Mouse (Mus musculus) heart, embryonic 13.5 days (tissue): ENCODE measurements at regions not wholly inside any gene's neighbourhood (a gene's known extent, or its start where the extent isn't known, plus 50 kb on each side); places are given as distances from the start of the nearest gene placed in this dataset.

Experiments used
- ATAC-seq: fragments of 200-750 bp; cut with Nextera tagmentation; 2 replicates; pipeline ENCODE4 v1.8.0; 2017; ENCODE audit warnings: moderate TSS enrichment; ENCODE audit not compliant: insufficient number of reproducible peaks, low FRiP score, low TSS enrichment; ENCODE audit errors: extremely low read depth
- H3K27ac ChIP-seq: fragments of 300-500 bp; sonication (generic); replicated peaks from 2 replicates; pipeline ENCODE4 v1.5.1; 2015; ENCODE audit warnings: moderate library complexity, mild to moderate bottlenecking, inconsistent platforms
- H3K27me3 ChIP-seq: fragments of 300-500 bp; sonication (generic); replicated peaks from 2 replicates; pipeline ENCODE4 v1.6.1; 2015; ENCODE audit warnings: mild to moderate bottlenecking, inconsistent platforms
- H3K36me3 ChIP-seq: fragments of 300-500 bp; sonication (generic); 2 replicates; pipeline ENCODE4 v1.6.1; 2015; ENCODE audit warnings: mild to moderate bottlenecking, inconsistent platforms
- H3K4me1 ChIP-seq: fragments of 300-500 bp; sonication (generic); 2 replicates; pipeline ENCODE4 v1.6.1; 2015; ENCODE audit warnings: inconsistent platforms
- H3K4me2 ChIP-seq: fragments of 300-500 bp; sonication (generic); 2 replicates; pipeline ENCODE4 v1.6.1; 2015; ENCODE audit warnings: inconsistent platforms, mild to moderate bottlenecking, moderate library complexity
- H3K4me3 ChIP-seq: fragments of 300-500 bp; sonication (generic); 2 replicates; pipeline ENCODE4 v1.5.1; 2015; ENCODE audit warnings: moderate library complexity, mild to moderate bottlenecking, inconsistent platforms
- H3K9ac ChIP-seq: fragments of 300-500 bp; sonication (generic); 2 replicates; pipeline ENCODE4 v1.6.1; 2015; ENCODE audit warnings: inconsistent platforms, mild to moderate bottlenecking, moderate library complexity
- H3K9me3 ChIP-seq: fragments of 300-500 bp; sonication (generic); 2 replicates; pipeline ENCODE4 v1.6.1; 2016; ENCODE audit warnings: inconsistent platforms
- WGBS: fragments of 180-500 bp; shearing (Covaris S2); methylation state at CpG from one replicate; pipeline ENCODE4 v1.1.7; 2015; ENCODE audit warnings: mixed read lengths; 5-methylcytosine and 5-hydroxymethylcytosine counted together

GRCm38 (mm10) chr7:125271356-125271755, 173.1 kb upstream of the Kdm8 start:
- Histone ChIP-seq H3K9ac (no peak overlapping the region), H3K9me3 (no peaks in the 10 kb centered on the region), H3K36me3 (no peaks in the 10 kb centered on the region), H3K4me1 (no peaks in the 10 kb centered on the region), H3K4me2 (no peak overlapping the region), H3K4me3 (no peak overlapping the region), H3K27me3 (no peaks in the 10 kb centered on the region), H3K27ac (no peak overlapping the region)
- ATAC-seq, result no peak
- WGBS, result 78% methylated on average over 4 of the region's 4 CpGs

GRCm38 (mm10) chr7:125281371-125281770, 163.1 kb upstream of the Kdm8 start:
- no peak for ATAC-seq
- Histone ChIP-seq H3K4me2 (no peak overlapping the region), H3K9me3 (no peaks in the 10 kb centered on the region), H3K9ac (no peak overlapping the region), H3K27ac (no peak overlapping the region), H3K4me1 (no peaks in the 10 kb centered on the region), H3K36me3 (no peaks in the 10 kb centered on the region), H3K4me3 (no peak overlapping the region), H3K27me3 (no peaks in the 10 kb centered on the region)
- WGBS, result 75% methylated on average over 3 of the region's 3 CpGs

GRCm38 (mm10) chr7:125295226-125295625, 149.2 kb upstream of the Kdm8 start:
- Histone ChIP-seq H3K9ac (no peak overlapping the region), H3K27ac (no peak overlapping the region), H3K4me2 (no peak overlapping the region), H3K4me1 (no peaks in the 10 kb centered on the region), H3K27me3 (no peaks in the 10 kb centered on the region), H3K9me3 (no peaks in the 10 kb centered on the region), H3K36me3 (no peaks in the 10 kb centered on the region), H3K4me3 (no peak overlapping the region)
- WGBS, result 58% methylated on average over 2 of the region's 2 CpGs
- ATAC-seq, result no peak

- Histone ChIP-seq H3K27ac (no peak overlapping the region), H3K9ac (no peak overlapping the region), H3K4me3 (no peak overlapping the region), H3K4me2 (no peak overlapping the region), H3K4me1 (no peaks in the 10 kb centered on the region), H3K9me3 (no peaks in the 10 kb centered on the region), H3K36me3 (no peaks in the 10 kb centered on the region), H3K27me3 (no peaks in the 10 kb centered on the region)
- no peak for ATAC-seq
- 76% methylated on average over 3 of the region's 3 CpGs for WGBS
Measured at GRCm38 (mm10) chr7:125308433-125308832, 136.0 kb upstream of the Kdm8 start.

GRCm38 (mm10) chr7:125310971-125311370, 133.5 kb upstream of the Kdm8 start:
- H3K4me2 ChIP-seq, result no peak overlapping the region
- H3K9ac ChIP-seq, result no peak overlapping the region
- no peak overlapping the region for H3K27ac ChIP-seq
- no peaks in the 10 kb centered on the region for H3K4me1 ChIP-seq
- no peaks in the 10 kb centered on the region for H3K9me3 ChIP-seq
- WGBS, result 80% methylated on average over 4 of the region's 4 CpGs
- H3K36me3 ChIP-seq, result no peaks in the 10 kb centered on the region
- no peak overlapping the region for H3K4me3 ChIP-seq
- ATAC-seq, result no peak
- H3K27me3 ChIP-seq, result no peaks in the 10 kb centered on the region

GRCm38 (mm10) chr7:125313604-125314003, 130.9 kb upstream of the Kdm8 start:
- 79% methylated on average over 3 of the region's 3 CpGs for WGBS
- no peaks in the 10 kb centered on the region for H3K27me3 ChIP-seq
- no peak overlapping the region for H3K27ac ChIP-seq
- H3K9ac ChIP-seq, result no peak overlapping the region
- no peaks in the 10 kb centered on the region for H3K9me3 ChIP-seq
- no peak overlapping the region for H3K4me2 ChIP-seq
- H3K4me1 ChIP-seq, result no peaks in the 10 kb centered on the region
- no peak for ATAC-seq
- H3K4me3 ChIP-seq, result no peak overlapping the region
- H3K36me3 ChIP-seq, result no peaks in the 10 kb centered on the region

- Histone ChIP-seq H3K27ac (no peak overlapping the region), H3K36me3 (no peaks in the 10 kb centered on the region), H3K9ac (no peak overlapping the region), H3K4me1 (no peaks in the 10 kb centered on the region), H3K4me3 (no peak overlapping the region), H3K27me3 (no peaks in the 10 kb centered on the region), H3K4me2 (no peak overlapping the region), H3K9me3 (no peaks in the 10 kb centered on the region)
- 52% methylated on average over 2 of the region's 2 CpGs for WGBS
- ATAC-seq, result no peak
Measured at GRCm38 (mm10) chr7:125334769-125335168, 109.7 kb upstream of the Kdm8 start.

- Histone ChIP-seq H3K9me3 (no peaks in the 10 kb centered on the region), H3K4me1 (no peaks in the 10 kb centered on the region), H3K4me3 (no peak overlapping the region), H3K9ac (no peak overlapping the region), H3K27me3 (no peaks in the 10 kb centered on the region), H3K4me2 (no peak overlapping the region), H3K27ac (no peak overlapping the region), H3K36me3 (no peaks in the 10 kb centered on the region)
- no peak for ATAC-seq
- 59% methylated on average over 3 of the region's 3 CpGs for WGBS
Measured at GRCm38 (mm10) chr7:125335586-125336165, 108.8 kb upstream of the Kdm8 start.

- 77% methylated on average over 3 of the region's 3 CpGs for WGBS
- H3K9me3 ChIP-seq, result no peaks in the 10 kb centered on the region
- H3K9ac ChIP-seq, result no peak overlapping the region
- H3K27me3 ChIP-seq, result no peaks in the 10 kb centered on the region
- no peak for ATAC-seq
- no peak overlapping the region for H3K27ac ChIP-seq
- H3K4me1 ChIP-seq, result no peaks in the 10 kb centered on the region
- no peak overlapping the region for H3K4me2 ChIP-seq
- no peaks in the 10 kb centered on the region for H3K36me3 ChIP-seq
- no peak overlapping the region for H3K4me3 ChIP-seq
Measured at GRCm38 (mm10) chr7:125336826-125337225, 107.7 kb upstream of the Kdm8 start.

- WGBS, result 78% methylated on average over 6 of the region's 6 CpGs
- ATAC-seq, result no peak
- no peak overlapping the region for H3K9ac ChIP-seq
Measured at GRCm38 (mm10) chr7:125338177-125338751, 106.2 kb upstream of the Kdm8 start.

GRCm38 (mm10) chr7:125340326-125340905, 104.1 kb upstream of the Kdm8 start:
- no peaks in the 10 kb centered on the region for H3K4me1 ChIP-seq
- 72% methylated on average over 14 of the region's 14 CpGs for whole genome bisulfite sequencing

More at GRCm38 (mm10) chr7:125338177-125338751, 106.2 kb upstream of the Kdm8 start:
- Histone ChIP-seq H3K27me3 (no peaks in the 10 kb centered on the region), H3K4me3 (no peak overlapping the region), H3K4me1 (no peaks in the 10 kb centered on the region), H3K27ac (no peak overlapping the region), H3K36me3 (no peaks in the 10 kb centered on the region), H3K9me3 (no peaks in the 10 kb centered on the region), H3K4me2 (no peak overlapping the region)

GRCm38 (mm10) chr7:125349606-125350005, 94.9 kb upstream of the Kdm8 start:
- H3K9ac ChIP-seq, result no peak overlapping the region

More at GRCm38 (mm10) chr7:125340326-125340905, 104.1 kb upstream of the Kdm8 start:
- Histone ChIP-seq H3K9ac (no peak overlapping the region), H3K36me3 (no peaks in the 10 kb centered on the region), H3K4me3 (no peak overlapping the region), H3K27me3 (no peaks in the 10 kb centered on the region), H3K27ac (no peak overlapping the region), H3K4me2 (no peak overlapping the region), H3K9me3 (no peaks in the 10 kb centered on the region)
- ATAC-seq, result no peak

More at GRCm38 (mm10) chr7:125349606-125350005, 94.9 kb upstream of the Kdm8 start:
- no peaks in the 10 kb centered on the region for H3K27me3 ChIP-seq
- 81% methylated on average over 3 of the region's 3 CpGs for WGBS
- no peaks in the 10 kb centered on the region for H3K9me3 ChIP-seq
- H3K27ac ChIP-seq, result no peak overlapping the region
- H3K36me3 ChIP-seq, result no peaks in the 10 kb centered on the region
- H3K4me1 ChIP-seq, result no peaks in the 10 kb centered on the region
- no peak overlapping the region for H3K4me3 ChIP-seq
- H3K4me2 ChIP-seq, result no peak overlapping the region
- no peak for ATAC-seq
